Mouse (Mus musculus): ENCODE results near the gene Aff4. TPM values are rescaled to one million over a fixed set of nuclear protein-coding genes. Genes with fewer than 3 reads are reported as not detected.

Aff4 gene
- total RNA-seq (2012; rRNA removed), result 82.2 and 97.2 TPM in 2 replicates

- Histone ChIP-seq H3K9ac (ENCODE audit: insufficient read depth, low read depth, low read length, poor library complexity, severe bottlenecking) (peak within 1 kb of the TSS; percentile 98), H3K4me1 (ENCODE audit: control insufficient read depth in 2 of 2, insufficient read depth in 2 of 2, low read length in 2 of 2, poor library complexity in 1 of 2) (peaks cover 4 to 9% of the 10 kb centered on the region in 2 experiments; a peak in 3 of 4 replicates), H3K36me3 (ENCODE audit: control insufficient read depth, insufficient read depth, low read length, poor library complexity, severe bottlenecking) (no peaks in the 10 kb centered on the region), H3K4me3 (ENCODE audit: insufficient read depth in 1 of 2, low read depth in 1 of 2, low read length in 2 of 2, poor library complexity in 1 of 2, severe bottlenecking in 1 of 2) (peak within 1 kb of the TSS; percentile 84 to 98), H3K27ac (ENCODE audit: insufficient read depth, low read depth, low read length, poor library complexity, severe bottlenecking) (peak within 1 kb of the TSS; percentile 98), H3K9me3 (ENCODE audit: control insufficient read depth, insufficient read depth, low read depth, low read length) (no peaks in the 10 kb centered on the region)
- DNase-seq (ENCODE audit: low read depth, low spot score), result peak; percentile 50
- TF ChIP-seq ZC3H11A (IDR thresholded peaks at IDR 0.05; ENCODE audit: borderline replicate concordance, low read depth, low read length) (no peak), HCFC1 (IDR thresholded peaks at IDR 0.05; ENCODE audit: borderline replicate concordance, insufficient read depth, low read length) (peak; percentile 57; the same call in 1 of the 2 replicates)
- in situ Hi-C loops (cut with MboI; ENCODE audit: low sequenced_read_pairs in 2 of 2, unreplicated experiment in 2 of 2), result no loop called here
Observed at GRCm38 (mm10) chr11:53350291-53351223, at the start of gene Aff4. TSS of gene Aff4 (plus strand) at chr11:53350833.

GRCm38 (mm10) chr11:53301167-53301515 lies 49.5 kb upstream of the Aff4 start:
- no peak for DNase-seq (ENCODE audit: low read depth, low spot score)
- in situ Hi-C loops (cut with MboI; ENCODE audit: low sequenced_read_pairs in 2 of 2, unreplicated experiment in 2 of 2), result no loop called here
- Histone ChIP-seq H3K4me3 (ENCODE audit: insufficient read depth in 1 of 2, low read depth in 1 of 2, low read length in 2 of 2, poor library complexity in 1 of 2, severe bottlenecking in 1 of 2) (peak overlapping the region; percentile 58 to 90), H3K27ac (ENCODE audit: insufficient read depth, low read depth, low read length, poor library complexity, severe bottlenecking) (peak overlapping the region; percentile 89), H3K9ac (ENCODE audit: insufficient read depth, low read depth, low read length, poor library complexity, severe bottlenecking) (peak overlapping the region; percentile 82), H3K9me3 (ENCODE audit: control insufficient read depth, insufficient read depth, low read depth, low read length) (no peaks in the 10 kb centered on the region), H3K4me1 (ENCODE audit: control insufficient read depth in 2 of 2, insufficient read depth in 2 of 2, low read length in 2 of 2, poor library complexity in 1 of 2) (peaks cover 4% of the 10 kb centered on the region in 2 experiments; a peak in 2 of 4 replicates), H3K36me3 (ENCODE audit: control insufficient read depth, insufficient read depth, low read length, poor library complexity, severe bottlenecking) (peaks cover 12% of the 10 kb centered on the region)
- TF ChIP-seq ZC3H11A (IDR thresholded peaks at IDR 0.05; ENCODE audit: borderline replicate concordance, low read depth, low read length) (no peak), HCFC1 (IDR thresholded peaks at IDR 0.05; ENCODE audit: borderline replicate concordance, insufficient read depth, low read length) (no peak), MAFK (IDR thresholded peaks at IDR 0.05; ENCODE audit: insufficient read depth, low read depth, low read length) (no peak), CHD2 (IDR thresholded peaks at IDR 0.05; ENCODE audit: low read depth, low read length) (no peak), ZNF384 (IDR thresholded peaks at IDR 0.05; ENCODE audit: low read depth, low read length) (no peak)

GRCm38 (mm10) chr11:53304044-53304840 lies 46.4 kb upstream of the Aff4 start:
- Histone ChIP-seq H3K4me1 (ENCODE audit: control insufficient read depth in 2 of 2, insufficient read depth in 2 of 2, low read length in 2 of 2, poor library complexity in 1 of 2) (peaks cover 2% of the 10 kb centered on the region in 2 experiments; a peak in 1 of 4 replicates), H3K9ac (ENCODE audit: insufficient read depth, low read depth, low read length, poor library complexity, severe bottlenecking) (no peak overlapping the region), H3K9me3 (ENCODE audit: control insufficient read depth, insufficient read depth, low read depth, low read length) (no peaks in the 10 kb centered on the region), H3K36me3 (ENCODE audit: control insufficient read depth, insufficient read depth, low read length, poor library complexity, severe bottlenecking) (no peaks in the 10 kb centered on the region), H3K4me3 (ENCODE audit: insufficient read depth in 1 of 2, low read depth in 1 of 2, low read length in 2 of 2, poor library complexity in 1 of 2, severe bottlenecking in 1 of 2) (no peak overlapping the region), H3K27ac (ENCODE audit: insufficient read depth, low read depth, low read length, poor library complexity, severe bottlenecking) (peak overlapping the region; percentile 7; the same call in 1 of the 2 replicates)
- TF ChIP-seq HCFC1 (IDR thresholded peaks at IDR 0.05; ENCODE audit: borderline replicate concordance, insufficient read depth, low read length) (no peak), MAFK (IDR thresholded peaks at IDR 0.05; ENCODE audit: insufficient read depth, low read depth, low read length) (no peak), CHD2 (IDR thresholded peaks at IDR 0.05; ENCODE audit: low read depth, low read length) (no peak), ZC3H11A (IDR thresholded peaks at IDR 0.05; ENCODE audit: borderline replicate concordance, low read depth, low read length) (no peak), ZNF384 (IDR thresholded peaks at IDR 0.05; ENCODE audit: low read depth, low read length) (no peak)
- in situ Hi-C loops (cut with MboI; ENCODE audit: low sequenced_read_pairs in 2 of 2, unreplicated experiment in 2 of 2), result no loop called here
- no peak for DNase-seq (ENCODE audit: low read depth, low spot score)

GRCm38 (mm10) chr11:53306965-53307364 lies 43.7 kb upstream of the Aff4 start:
- DNase-seq (ENCODE audit: low read depth, low spot score), result no peak
- H3K9ac ChIP-seq (ENCODE audit: insufficient read depth, low read depth, low read length, poor library complexity, severe bottlenecking), result no peak overlapping the region
- H3K4me1 ChIP-seq (ENCODE audit: control insufficient read depth in 2 of 2, insufficient read depth in 2 of 2, low read length in 2 of 2, poor library complexity in 1 of 2), result peaks cover 3 to 8% of the 10 kb centered on the region in 2 experiments; a peak in 3 of 4 replicates
- no peaks in the 10 kb centered on the region for H3K9me3 ChIP-seq (ENCODE audit: control insufficient read depth, insufficient read depth, low read depth, low read length)
- no peak overlapping the region for H3K4me3 ChIP-seq (ENCODE audit: insufficient read depth in 1 of 2, low read depth in 1 of 2, low read length in 2 of 2, poor library complexity in 1 of 2, severe bottlenecking in 1 of 2)
- no peak overlapping the region for H3K27ac ChIP-seq (ENCODE audit: insufficient read depth, low read depth, low read length, poor library complexity, severe bottlenecking)
- in situ Hi-C loops (cut with MboI; ENCODE audit: low sequenced_read_pairs in 2 of 2, unreplicated experiment in 2 of 2), result no loop called here
- TF ChIP-seq HCFC1 (IDR thresholded peaks at IDR 0.05; ENCODE audit: borderline replicate concordance, insufficient read depth, low read length) (no peak), ZNF384 (IDR thresholded peaks at IDR 0.05; ENCODE audit: low read depth, low read length) (no peak), ZC3H11A (IDR thresholded peaks at IDR 0.05; ENCODE audit: borderline replicate concordance, low read depth, low read length) (no peak), CHD2 (IDR thresholded peaks at IDR 0.05; ENCODE audit: low read depth, low read length) (no peak), MAFK (IDR thresholded peaks at IDR 0.05; ENCODE audit: insufficient read depth, low read depth, low read length) (no peak)
- H3K36me3 ChIP-seq (ENCODE audit: control insufficient read depth, insufficient read depth, low read length, poor library complexity, severe bottlenecking), result no peaks in the 10 kb centered on the region
